Mouse (Mus musculus) limb, embryonic 11.5 days (tissue): Measurements from ENCODE around the gene Tspan5. TPM values are rescaled to one million over a fixed set of nuclear protein-coding genes. Genes with fewer than 3 reads are reported as not detected.

Experiments used
- ATAC-seq: fragments of 200-750 bp; cut with Nextera tagmentation; 2 replicates; pipeline ENCODE4 v1.8.0; 2017; ENCODE audit warnings: low read depth; ENCODE audit not compliant: insufficient number of reproducible peaks, low FRiP score, low TSS enrichment
- DNase-seq: peaks from one replicate; pipeline ENCODE4 v3.0.0-alpha.2; 2015; ENCODE audit warnings: low spot score
- H3K27ac ChIP-seq: fragments of 300-500 bp; sonication (generic); replicated peaks from 2 replicates; pipeline ENCODE4 v1.5.1; 2014; ENCODE audit warnings: low read depth, mild to moderate bottlenecking, low read length
- H3K27me3 ChIP-seq: fragments of 300-500 bp; sonication (generic); 2 replicates; pipeline ENCODE4 v1.6.1; 2014; ENCODE audit warnings: mild to moderate bottlenecking, low read length, mixed read lengths; ENCODE audit not compliant: control insufficient read depth, insufficient read depth
- H3K36me3 ChIP-seq: fragments of 300-500 bp; sonication (generic); 2 replicates; pipeline ENCODE4 v1.6.1; 2014; ENCODE audit warnings: mild to moderate bottlenecking, low read length, moderate library complexity, mixed read lengths; ENCODE audit not compliant: control insufficient read depth, insufficient read depth
- H3K4me1 ChIP-seq: fragments of 300-500 bp; sonication (generic); 2 replicates; pipeline ENCODE4 v1.6.1; 2014; ENCODE audit warnings: low read length, mixed read lengths; ENCODE audit not compliant: control insufficient read depth, insufficient read depth
- H3K4me2 ChIP-seq: fragments of 300-500 bp; sonication (generic); 2 replicates; pipeline ENCODE4 v1.6.1; 2014; ENCODE audit warnings: low read depth, mild to moderate bottlenecking, moderate library complexity; ENCODE audit not compliant: severe bottlenecking
- H3K4me3 ChIP-seq: fragments of 300-500 bp; sonication (generic); 2 replicates; pipeline ENCODE4 v1.5.1; 2014; ENCODE audit warnings: low read depth, low read length
- H3K9ac ChIP-seq: fragments of 300-500 bp; sonication (generic); 2 replicates; pipeline ENCODE4 v1.6.1; 2014; ENCODE audit warnings: mild to moderate bottlenecking, low read length
- H3K9me3 ChIP-seq: fragments of 300-500 bp; sonication (generic); 2 replicates; pipeline ENCODE4 v1.6.1; 2016; ENCODE audit warnings: low read length; ENCODE audit not compliant: control insufficient read depth
- WGBS: fragments of 180-500 bp; shearing (Covaris S2); extraction: QIAGEN DNeasy Blood & Tissue Kit; methylation state at CpG from one replicate; pipeline ENCODE4 v1.1.7; 2014; 5-methylcytosine and 5-hydroxymethylcytosine counted together
- polyA plus RNA-seq: library from polyadenylated mRNA; unstranded; fragments of >200 nt; fragmentation: Nextera tagmentation; extraction: Ambion mirVana; gene quantifications from 2 replicates; pipeline ENCODE4 v1.2.1, GENCODE M21; 2014

Tspan5 gene
- polyA plus RNA-seq, 1 experiment from 2014 or later: 19.9 TPM

- H3K9me3 ChIP-seq: no peaks in the 10 kb centered on the region
- H3K27me3 ChIP-seq: no peaks in the 10 kb centered on the region
- no peak overlapping the region for H3K9ac ChIP-seq
- no peaks in the 10 kb centered on the region for H3K36me3 ChIP-seq
- no peak overlapping the region for H3K27ac ChIP-seq
- H3K4me1 ChIP-seq: peaks cover 19% of the 10 kb centered on the region
- WGBS: 76% methylated on average over 3 of the region's 3 CpGs
- H3K4me3 ChIP-seq: no peak overlapping the region
- DNase-seq: no peak
- no peak for ATAC-seq
- H3K4me2 ChIP-seq: no peak overlapping the region
Measured at GRCm38 (mm10) chr3:138861589-138861988, 119.6 kb downstream of the Tspan5 start.

GRCm38 (mm10) chr3:138864166-138864648 lies 122.2 kb downstream of the Tspan5 start:
- Histone ChIP-seq H3K27me3 (no peaks in the 10 kb centered on the region), H3K4me3 (no peak overlapping the region), H3K4me2 (no peak overlapping the region), H3K27ac (no peak overlapping the region), H3K4me1 (peaks cover 1% of the 10 kb centered on the region; the same call in 1 of the 2 replicates), H3K36me3 (no peaks in the 10 kb centered on the region), H3K9ac (no peak overlapping the region), H3K9me3 (no peaks in the 10 kb centered on the region)
- 61% methylated on average over 12 of the region's 12 CpGs for WGBS
- ATAC-seq (no peak), DNase-seq (no peak)

GRCm38 (mm10) chr3:138865271-138865670 lies 123.3 kb downstream of the Tspan5 start:
- no peaks in the 10 kb centered on the region for H3K36me3 ChIP-seq
- no peaks in the 10 kb centered on the region for H3K4me1 ChIP-seq
- H3K27me3 ChIP-seq: no peaks in the 10 kb centered on the region
- H3K4me3 ChIP-seq: no peak overlapping the region
- WGBS: 90% methylated on average over 5 of the region's 5 CpGs
- H3K9me3 ChIP-seq: no peaks in the 10 kb centered on the region
- no peak for ATAC-seq
- no peak overlapping the region for H3K9ac ChIP-seq
- H3K4me2 ChIP-seq: no peak overlapping the region
- DNase-seq: no peak
- no peak overlapping the region for H3K27ac ChIP-seq

DNA sequence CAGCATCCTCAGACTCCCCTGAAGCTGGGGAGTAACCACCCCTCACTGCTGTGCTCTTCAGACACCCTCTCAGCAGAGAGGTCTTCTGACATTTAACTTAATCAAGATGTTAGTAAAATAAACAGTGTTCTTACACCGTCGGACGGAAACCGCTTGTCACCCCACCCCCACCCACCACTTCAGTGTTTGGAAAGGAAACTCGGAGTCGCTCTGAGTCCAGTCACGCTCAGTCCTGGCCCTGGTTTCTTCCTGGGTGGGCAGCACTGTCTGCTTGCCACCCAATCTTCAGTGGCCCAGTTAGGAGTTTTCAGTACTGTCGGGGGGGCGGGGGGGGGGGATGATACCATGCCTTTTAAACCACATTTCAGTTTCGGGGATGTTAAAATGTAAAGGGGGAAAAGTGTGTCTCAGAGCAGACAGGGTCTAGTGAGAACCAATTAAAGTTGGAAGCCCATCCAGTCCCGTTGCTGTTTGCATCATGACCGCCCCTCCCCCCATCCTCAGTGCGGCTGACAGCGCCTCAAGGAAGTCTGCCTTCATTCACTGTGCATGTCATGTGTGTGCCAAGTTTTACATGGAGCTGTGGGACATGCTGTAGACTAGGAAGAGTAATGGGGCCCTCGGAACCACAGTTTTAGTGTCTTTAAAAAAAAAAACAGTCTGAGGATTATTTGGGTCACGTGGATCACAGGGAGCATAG lies 125.3 kb downstream of the Tspan5 start:
- DNase-seq (no peak), ATAC-seq (no peak)
- Histone ChIP-seq H3K27ac (no peak overlapping the region), H3K4me1 (no peaks in the 10 kb centered on the region), H3K4me3 (no peak overlapping the region), H3K27me3 (no peaks in the 10 kb centered on the region), H3K4me2 (no peak overlapping the region), H3K36me3 (no peaks in the 10 kb centered on the region), H3K9me3 (no peaks in the 10 kb centered on the region), H3K9ac (no peak overlapping the region)
- WGBS: 80% methylated on average over 16 of the region's 16 CpGs

DNA sequence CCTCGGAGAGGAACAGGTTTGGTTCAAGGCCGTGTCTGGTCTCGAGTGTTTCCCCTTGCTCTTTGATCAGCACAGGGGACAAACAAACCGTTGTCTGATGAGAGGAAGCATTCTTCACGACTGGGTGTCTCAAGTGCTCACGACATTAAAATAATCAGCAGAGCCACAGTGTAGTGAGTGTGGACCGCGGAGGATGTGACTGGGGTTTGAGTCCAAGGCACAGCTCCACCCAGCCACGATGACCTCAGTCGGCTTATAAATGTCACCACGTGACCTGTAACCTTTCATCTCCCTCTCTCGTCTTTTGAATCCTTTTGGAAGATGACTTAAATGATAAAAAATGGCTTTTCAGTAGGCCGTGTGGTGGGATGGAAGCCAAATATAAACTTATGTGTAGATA lies 126.4 kb downstream of the Tspan5 start:
- no peak for ATAC-seq
- 85% methylated on average over 13 of the region's 13 CpGs for WGBS
- H3K36me3 ChIP-seq: no peaks in the 10 kb centered on the region
- no peaks in the 10 kb centered on the region for H3K9me3 ChIP-seq
- H3K4me3 ChIP-seq: no peak overlapping the region
- H3K4me2 ChIP-seq: no peak overlapping the region
- H3K4me1 ChIP-seq: no peaks in the 10 kb centered on the region
- no peak overlapping the region for H3K27ac ChIP-seq
- no peak overlapping the region for H3K9ac ChIP-seq
- no peaks in the 10 kb centered on the region for H3K27me3 ChIP-seq
- no peak for DNase-seq

DNA sequence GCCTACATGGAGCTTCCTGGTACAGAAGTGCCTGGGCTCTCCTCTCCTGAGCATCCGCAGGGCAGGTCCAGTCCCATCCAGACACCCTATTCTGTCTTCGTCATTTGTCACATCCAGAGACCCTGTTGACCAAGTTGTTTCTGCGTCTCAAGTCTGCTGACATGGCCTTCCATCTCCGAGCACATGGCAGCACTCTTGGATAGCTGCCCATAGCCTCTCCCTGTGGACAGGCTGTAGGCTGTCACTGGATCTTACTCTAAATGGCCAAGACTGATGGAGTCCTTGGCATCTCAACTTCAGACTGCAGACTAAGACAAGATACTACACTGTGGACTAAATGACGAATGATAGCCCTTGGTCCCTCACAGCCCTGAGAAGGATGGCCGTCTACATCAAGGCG lies 133.3 kb downstream of the Tspan5 start:
- 94% methylated on average over 7 of the region's 7 CpGs for WGBS
- H3K4me1 ChIP-seq: peaks cover 6% of the 10 kb centered on the region; the same call in 1 of the 2 replicates
- ATAC-seq: no peak
- no peak for DNase-seq
- H3K4me2 ChIP-seq: no peak overlapping the region
- no peaks in the 10 kb centered on the region for H3K27me3 ChIP-seq
- H3K9me3 ChIP-seq: no peaks in the 10 kb centered on the region
- H3K4me3 ChIP-seq: no peak overlapping the region
- H3K36me3 ChIP-seq: no peaks in the 10 kb centered on the region
- no peak overlapping the region for H3K9ac ChIP-seq
- H3K27ac ChIP-seq: no peak overlapping the region

GRCm38 (mm10) chr3:138875936-138876335 lies 133.9 kb downstream of the Tspan5 start:
- DNase-seq: no peak
- no peak overlapping the region for H3K9ac ChIP-seq
- peaks cover 6% of the 10 kb centered on the region; the same call in 1 of the 2 replicates for H3K4me1 ChIP-seq
- no peak overlapping the region for H3K4me3 ChIP-seq
- H3K9me3 ChIP-seq: no peaks in the 10 kb centered on the region
- no peak overlapping the region for H3K4me2 ChIP-seq
- ATAC-seq: no peak
- H3K27me3 ChIP-seq: no peaks in the 10 kb centered on the region
- no peaks in the 10 kb centered on the region for H3K36me3 ChIP-seq
- H3K27ac ChIP-seq: no peak overlapping the region
- 95% methylated on average over 6 of the region's 6 CpGs for WGBS

GRCm38 (mm10) chr3:138876418-138876817 lies 134.4 kb downstream of the Tspan5 start:
- DNase-seq: no peak
- no peaks in the 10 kb centered on the region for H3K36me3 ChIP-seq
- H3K4me3 ChIP-seq: no peak overlapping the region
- H3K27ac ChIP-seq: no peak overlapping the region
- H3K9me3 ChIP-seq: no peaks in the 10 kb centered on the region
- no peak overlapping the region for H3K9ac ChIP-seq
- H3K4me2 ChIP-seq: no peak overlapping the region
- H3K4me1 ChIP-seq: peaks cover 6% of the 10 kb centered on the region; the same call in 1 of the 2 replicates
- H3K27me3 ChIP-seq: no peaks in the 10 kb centered on the region
- ATAC-seq: no peak
- WGBS: 92% methylated on average over 10 of the region's 10 CpGs
